Mouse (Mus musculus) liver, embryonic 11.5 days (tissue): ENCODE results near the gene Cep152. TPM values are rescaled to one million over a fixed set of nuclear protein-coding genes. Genes with fewer than 3 reads are reported as not detected.

ENCODE experiments used
- ATAC-seq: fragments of 200-750 bp; cut with Nextera tagmentation; replicated peaks from 2 replicates; pipeline ENCODE4 v1.8.0; 2017; ENCODE audit warnings: moderate number of reproducible peaks, mild to moderate bottlenecking, moderate TSS enrichment, moderate library complexity; ENCODE audit not compliant: low FRiP score
- DNase-seq: peaks from one replicate; pipeline ENCODE4 v3.0.0-alpha.2; 2017; ENCODE audit warnings: low spot score
- H3K27ac ChIP-seq: fragments of 300-500 bp; sonication (generic); 2 replicates; pipeline ENCODE4 v1.5.1; 2014; ENCODE audit warnings: mild to moderate bottlenecking, low read depth, low read length, control low read depth
- H3K27me3 ChIP-seq: fragments of 300-500 bp; sonication (generic); replicated peaks from 2 replicates; pipeline ENCODE4 v1.6.1; 2014; ENCODE audit warnings: low read length, mixed read lengths; ENCODE audit not compliant: control insufficient read depth, insufficient read depth
- H3K36me3 ChIP-seq: fragments of 300-500 bp; sonication (generic); 2 replicates; pipeline ENCODE4 v1.6.1; 2014; ENCODE audit warnings: mild to moderate bottlenecking, low read length, moderate library complexity, mixed read lengths; ENCODE audit not compliant: control insufficient read depth, insufficient read depth
- H3K4me1 ChIP-seq: fragments of 300-500 bp; sonication (generic); replicated peaks from 2 replicates; pipeline ENCODE4 v1.6.1; 2014; ENCODE audit warnings: low read length, mixed read lengths; ENCODE audit not compliant: control insufficient read depth, insufficient read depth
- H3K4me2 ChIP-seq: fragments of 300-500 bp; sonication (generic); 2 replicates; pipeline ENCODE4 v1.6.1; 2014; ENCODE audit warnings: mild to moderate bottlenecking, control low read depth, moderate library complexity
- H3K4me3 ChIP-seq: fragments of 300-500 bp; sonication (generic); 2 replicates; pipeline ENCODE4 v1.5.1; 2014; ENCODE audit warnings: low read depth, low read length, control low read depth
- H3K9ac ChIP-seq: fragments of 300-500 bp; sonication (generic); 2 replicates; pipeline ENCODE4 v1.6.1; 2014; ENCODE audit warnings: low read depth, low read length, control low read depth
- H3K9me3 ChIP-seq: fragments of 300-500 bp; sonication (generic); 2 replicates; pipeline ENCODE4 v1.6.1; 2016; ENCODE audit warnings: low read length, inconsistent platforms, mixed read lengths; ENCODE audit not compliant: control insufficient read depth
- WGBS: fragments of 180-500 bp; shearing (Covaris S2); extraction: QIAGEN DNeasy Blood & Tissue Kit; methylation state at CpG from one replicate; pipeline ENCODE4 v1.1.7; 2014; 5-methylcytosine and 5-hydroxymethylcytosine counted together
- polyA plus RNA-seq: library from polyadenylated mRNA; unstranded; fragments of >200 nt; fragmentation: Nextera tagmentation; extraction: Ambion mirVana; gene quantifications from 2 replicates; pipeline ENCODE4 v1.2.1, GENCODE M21; 2014

The Cep152 gene
- polyA plus RNA-seq, 1 experiment from 2014 or later = 8.1 TPM

GRCm38 (mm10) chr2:125665213-125665612 lies 40.3 kb upstream of the Cep152 start:
- Histone ChIP-seq H3K36me3 (no peaks in the 10 kb centered on the region), H3K4me1 (peaks cover 14% of the 10 kb centered on the region), H3K9me3 (no peaks in the 10 kb centered on the region), H3K9ac (no peak overlapping the region), H3K4me2 (no peak overlapping the region), H3K27ac (no peak overlapping the region), H3K4me3 (no peak overlapping the region), H3K27me3 (no peaks in the 10 kb centered on the region)
- no peak for DNase-seq
- WGBS = 88% methylated on average over 5 of the region's 5 CpGs
- no peak; the same call in 1 of the 2 replicates for ATAC-seq

- Histone ChIP-seq H3K9me3 (no peaks in the 10 kb centered on the region), H3K27ac (no peak overlapping the region), H3K36me3 (no peaks in the 10 kb centered on the region), H3K4me3 (no peak overlapping the region), H3K9ac (no peak overlapping the region), H3K4me2 (no peak overlapping the region), H3K4me1 (peaks cover 15% of the 10 kb centered on the region), H3K27me3 (no peaks in the 10 kb centered on the region)
- peak; percentile 20; the same call in 1 of the 2 replicates for ATAC-seq
- no peak for DNase-seq
- 74% methylated on average over 3 of the region's 3 CpGs for whole genome bisulfite sequencing
Measured at GRCm38 (mm10) chr2:125662517-125662916, 37.6 kb upstream of the Cep152 start.

- H3K9ac ChIP-seq = no peak overlapping the region
- H3K4me1 ChIP-seq = peaks cover 12% of the 10 kb centered on the region
- no peaks in the 10 kb centered on the region for H3K27me3 ChIP-seq
- no peak overlapping the region for H3K27ac ChIP-seq
- no peaks in the 10 kb centered on the region for H3K36me3 ChIP-seq
- DNase-seq (no peak), ATAC-seq (no peak)
- peak overlapping the region; percentile 58 for H3K4me2 ChIP-seq
- WGBS = 68% methylated on average over 4 of the region's 4 CpGs
- no peak overlapping the region for H3K4me3 ChIP-seq
- H3K9me3 ChIP-seq = no peaks in the 10 kb centered on the region
Measured at GRCm38 (mm10) chr2:125661156-125661555, 36.2 kb upstream of the Cep152 start.

GRCm38 (mm10) chr2:125660537-125661130 lies 35.7 kb upstream of the Cep152 start:
- Histone ChIP-seq H3K9ac (peak overlapping the region; percentile 3; the same call in 1 of the 2 replicates), H3K4me2 (peak overlapping the region; percentile 58), H3K4me1 (peaks cover 9% of the 10 kb centered on the region), H3K27ac (no peak overlapping the region), H3K4me3 (peak overlapping the region; percentile 22), H3K9me3 (no peaks in the 10 kb centered on the region), H3K36me3 (no peaks in the 10 kb centered on the region), H3K27me3 (no peaks in the 10 kb centered on the region)
- ATAC-seq (no peak), DNase-seq (no peak)
- WGBS = 28% methylated on average over 20 of the region's 20 CpGs

- ATAC-seq (0 out of 2 replicates have a peak, but pooled peaks have one; percentile 29), DNase-seq (peak; percentile 41)
- Histone ChIP-seq H3K4me1 (peaks cover 4% of the 10 kb centered on the region; the same call in 1 of the 2 replicates), H3K27me3 (no peaks in the 10 kb centered on the region), H3K4me3 (peak overlapping the region; percentile 22), H3K27ac (no peak overlapping the region), H3K9me3 (no peaks in the 10 kb centered on the region), H3K4me2 (peak overlapping the region; percentile 58), H3K36me3 (no peaks in the 10 kb centered on the region), H3K9ac (peak overlapping the region; percentile 3; the same call in 1 of the 2 replicates)
- WGBS = 16% methylated on average over 10 of the region's 10 CpGs
Measured at GRCm38 (mm10) chr2:125659823-125660536, 35.1 kb upstream of the Cep152 start.

- no peak for ATAC-seq
- 85% methylated on average over 9 of the region's 9 CpGs for WGBS
- DNase-seq = no peak
- Histone ChIP-seq H3K9ac (no peak overlapping the region), H3K27me3 (no peaks in the 10 kb centered on the region), H3K36me3 (no peaks in the 10 kb centered on the region), H3K4me1 (0 out of 2 replicates have a peak, but pooled peaks cover 3% of the 10 kb centered on the region), H3K27ac (no peak overlapping the region), H3K9me3 (no peaks in the 10 kb centered on the region), H3K4me3 (no peak overlapping the region), H3K4me2 (no peak overlapping the region)
Measured at GRCm38 (mm10) chr2:125655391-125655790, 30.5 kb upstream of the Cep152 start.

- Histone ChIP-seq H3K4me1 (no peaks in the 10 kb centered on the region), H3K9ac (no peak overlapping the region), H3K27ac (no peak overlapping the region), H3K27me3 (no peaks in the 10 kb centered on the region), H3K36me3 (no peaks in the 10 kb centered on the region), H3K9me3 (no peaks in the 10 kb centered on the region), H3K4me3 (no peak overlapping the region), H3K4me2 (no peak overlapping the region)
- no peak for DNase-seq
- WGBS = 81% methylated on average over 2 of the region's 2 CpGs
- ATAC-seq = no peak
Measured at GRCm38 (mm10) chr2:125653286-125653685, 28.4 kb upstream of the Cep152 start.

GRCm38 (mm10) chr2:125651563-125651962 lies 26.6 kb upstream of the Cep152 start:
- H3K4me3 ChIP-seq = no peak overlapping the region
- ATAC-seq = no peak
- no peak overlapping the region for H3K27ac ChIP-seq
- H3K4me2 ChIP-seq = no peak overlapping the region
- H3K27me3 ChIP-seq = no peaks in the 10 kb centered on the region
- 86% methylated on average over 8 of the region's 8 CpGs for WGBS
- no peaks in the 10 kb centered on the region for H3K9me3 ChIP-seq
- no peak overlapping the region for H3K9ac ChIP-seq
- H3K36me3 ChIP-seq = no peaks in the 10 kb centered on the region
- no peaks in the 10 kb centered on the region for H3K4me1 ChIP-seq
- DNase-seq = no peak
